Mouse (Mus musculus): ENCODE data around the gene Tpbg. TPM values are rescaled to one million over a fixed set of nuclear protein-coding genes. Genes with fewer than 3 reads are reported as not detected.

The Tpbg gene
- total and polyA plus RNA-seq, 3 experiments = not detected

- TF ChIP-seq CTCF (IDR thresholded peaks at IDR 0.05 in 2 of 3, conservative IDR thresholded peaks at IDR 0.05 in 1 of 3; ENCODE audit: control insufficient read depth in 1 of 3, insufficient read depth in 1 of 3, low read depth in 2 of 3, low read length in 3 of 3, poor library complexity in 1 of 3, severe bottlenecking in 1 of 3) = peak in 1 of 3 experiments; percentile 40; a peak in 2 of 6 replicates
- no peak for TF ChIP-seq MYC (IDR thresholded peaks at IDR 0.05; ENCODE audit: low read depth, low read length)
- TF ChIP-seq ZMIZ1 (IDR thresholded peaks at IDR 0.05; ENCODE audit: low read depth, low read length) = no peak
- no peak for TF ChIP-seq ZNF384 (IDR thresholded peaks at IDR 0.05; ENCODE audit: low read depth, low read length)
- peak; percentile 40; the same call in 1 of the 2 replicates for TF ChIP-seq SMC3 (IDR thresholded peaks at IDR 0.05; ENCODE audit: low read depth, low read length)
- TF ChIP-seq TBP (IDR thresholded peaks at IDR 0.05; ENCODE audit: low read depth, low read length) = no peak
- TF ChIP-seq POLR2AphosphoS2 (IDR thresholded peaks at IDR 0.05; ENCODE audit: low read length) = no peak
- no peak for TF ChIP-seq MEF2A (IDR thresholded peaks at IDR 0.05; ENCODE audit: extremely low read depth, insufficient replicate concordance, low read depth, low read length, poor library complexity, severe bottlenecking)
- TF ChIP-seq CHD2 (IDR thresholded peaks at IDR 0.05; ENCODE audit: low read length) = no peak
- TF ChIP-seq MAFK (IDR thresholded peaks at IDR 0.05; ENCODE audit: borderline replicate concordance, low read depth, low read length) = no peak
- no peak for TF ChIP-seq POLR2AphosphoS5 (IDR thresholded peaks at IDR 0.05; ENCODE audit: borderline replicate concordance, low read depth, low read length)
Observed at GRCm38 (mm10) chr9:85872908-85873307, 30.7 kb downstream of the Tpbg start (continued).

DNA sequence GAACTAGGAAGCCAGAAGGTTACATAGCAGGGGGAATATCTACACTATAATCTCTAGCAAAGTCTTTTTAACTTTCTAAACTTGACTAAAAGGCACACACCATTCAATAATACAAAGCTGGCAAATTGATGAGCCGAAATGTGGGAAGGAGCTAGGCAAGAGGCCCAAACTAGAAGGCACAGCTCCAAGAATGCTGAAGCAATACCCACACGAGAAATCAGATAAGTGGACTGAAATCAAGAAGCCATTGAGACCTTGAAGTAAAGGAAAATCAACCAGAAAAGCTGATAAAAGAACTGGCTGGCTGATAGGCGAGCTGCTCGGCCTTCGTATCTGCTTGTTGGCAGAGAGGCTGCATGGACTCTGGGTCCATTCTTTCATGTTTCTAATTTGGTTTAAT is 51.5 kb downstream of the Tpbg start:
- no peaks in the 10 kb centered on the region for H3K27me3 ChIP-seq (ENCODE audit: control insufficient read depth in 1 of 2, insufficient read depth in 2 of 2, low read length in 2 of 2)
- H3K9ac ChIP-seq (ENCODE audit: control insufficient read depth, low read depth, low read length, poor library complexity, severe bottlenecking) = no peak overlapping the region
- no peaks in the 10 kb centered on the region for H3K36me3 ChIP-seq (ENCODE audit: control insufficient read depth in 1 of 2, insufficient read depth in 2 of 2, low read length in 2 of 2)
- DNase-seq (ENCODE audit: low read depth, low spot score) = no peak
- no peaks in the 10 kb centered on the region for H3K4me1 ChIP-seq (ENCODE audit: control insufficient read depth in 1 of 2, insufficient read depth in 2 of 2, low read length in 2 of 2)
- no peak overlapping the region for H3K4me3 ChIP-seq (ENCODE audit: control insufficient read depth in 1 of 2, insufficient read depth in 1 of 2, low read depth in 2 of 2, low read length in 2 of 2)
- no peaks in the 10 kb centered on the region for H3K9me3 ChIP-seq (replicated peaks; ENCODE audit: insufficient read depth, low read length)
- H3K27ac ChIP-seq (ENCODE audit: control insufficient read depth, low read depth, low read length) = no peak overlapping the region
- no peak for TF ChIP-seq BHLHE40 (IDR thresholded peaks at IDR 0.05; ENCODE audit: borderline replicate concordance, low read depth, low read length)
- no peak for TF ChIP-seq CHD2 (IDR thresholded peaks at IDR 0.05; ENCODE audit: low read length)
- TF ChIP-seq ELF1 (IDR thresholded peaks at IDR 0.05; ENCODE audit: low read depth, low read length) = no peak
- no peak for TF ChIP-seq CTCF (IDR thresholded peaks at IDR 0.05 in 2 of 3, conservative IDR thresholded peaks at IDR 0.05 in 1 of 3; ENCODE audit: control insufficient read depth in 1 of 3, insufficient read depth in 1 of 3, low read depth in 2 of 3, low read length in 3 of 3, poor library complexity in 1 of 3, severe bottlenecking in 1 of 3)
- TF ChIP-seq ZMIZ1 (IDR thresholded peaks at IDR 0.05; ENCODE audit: low read depth, low read length) = no peak
- TF ChIP-seq MAFK (IDR thresholded peaks at IDR 0.05; ENCODE audit: borderline replicate concordance, low read depth, low read length) = no peak
- TF ChIP-seq NRF1 (IDR thresholded peaks at IDR 0.05; ENCODE audit: insufficient read depth, low read depth, low read length, poor library complexity, severe bottlenecking) = no peak
- TF ChIP-seq MEF2A (IDR thresholded peaks at IDR 0.05; ENCODE audit: extremely low read depth, insufficient replicate concordance, low read depth, low read length, poor library complexity, severe bottlenecking) = no peak
- no peak for TF ChIP-seq GATA1 (IDR thresholded peaks at IDR 0.05; ENCODE audit: low read depth, low read length)
- TF ChIP-seq ETS1 (IDR thresholded peaks at IDR 0.05; ENCODE audit: low read depth, low read length) = no peak
- no peak for TF ChIP-seq KAT2A (conservative IDR thresholded peaks at IDR 0.05; ENCODE audit: low read depth, low read length)
- no peak for TF ChIP-seq E2F4 (IDR thresholded peaks at IDR 0.05; ENCODE audit: borderline replicate concordance, low read depth, low read length)
- no peak for TF ChIP-seq RCOR1 (IDR thresholded peaks at IDR 0.05; ENCODE audit: low read depth, low read length)
- no peaks in the 10 kb centered on the region for H3K79me2 ChIP-seq (ENCODE audit: control insufficient read depth, insufficient read depth, low read length, poor library complexity)

Other genes starting within 250 kb of the Tpbg start
- 20.0 and 23.7 TPM in 2 replicates for gene Ibtk, start 93.0 kb upstream of the Tpbg start, total RNA-seq (2012; rRNA removed)
- gene Ibtk, start 93.0 kb upstream of the Tpbg start, polyA plus RNA-seq (2012; ENCODE audit: insufficient read depth in 1 of 2, insufficient read length in 2 of 2, low read depth in 1 of 2, low replicate concordance in 2 of 2, missing spikeins in 1 of 2) = 10 to 100 TPM; 21.1 to 53.7 TPM